Mouse (Mus musculus) frontal cortex, adult 2 months (tissue): ENCODE measurements around the gene Ddhd1. TPM values are rescaled to one million over a fixed set of nuclear protein-coding genes. Genes with fewer than 3 reads are reported as not detected.

Experiments used
- polyA plus RNA-seq: library from polyadenylated mRNA; depleted of rRNA; stranded (reverse); fragments of >200 nt; gene quantifications from 2 replicates; pipeline ENCODE4 v1.2.3, GENCODE M21; 2012; rRNA removed

Ddhd1 gene
- polyA plus RNA-seq, 1 experiment, result 88.4 TPM

Other genes starting within 250 kb of the Ddhd1 start
- 83.2 and 91.3 TPM in 2 replicates for gene Fermt2, start 128.0 kb downstream of the Ddhd1 start, polyA plus RNA-seq